ENCODE assay signal across 26 mouse cellular contexts in genomic region chr2:69222815-69223214, GRCm38 (mm10). TPM values are rescaled to one million over a fixed set of nuclear protein-coding genes. Genes with fewer than 3 reads are reported as not detected.
DNase-seq lines count a peak whose midpoint lies in the region; ATAC-seq and TF ChIP-seq lines count a peak whose summit lies in the region.
"Had no signal": no experiment of that assay in that cellular context is flagged by ENCODE, and none has a peak within 500 bp of the region (broad histone marks: within the 10 kb centered on the region; RNA-seq: fewer than 3 reads in every experiment).

No protein-coding gene starts in this region.

- DNase-seq in forebrain, embryonic 14.5 days (ENCODE audit: low spot score): no peak
- no peak for DNase-seq in forebrain, embryonic 11.5 days (ENCODE audit: low spot score)
- peak; percentile 5 for DNase-seq in hindbrain, embryonic 11.5 days (ENCODE audit: low spot score)
- DNase-seq in lung, embryonic 14.5 days: peak; percentile 27
- no peak for DNase-seq in lung, adult 18-20 months
- DNase-seq in brain, embryonic 14.5 days (ENCODE audit: low read depth): peak; percentile 52
- no peak for DNase-seq in kidney, adult 9 months
- DNase-seq: adrenal gland, adult 8-10 months; adrenal gland, postnatal 14 days; adrenal gland, postnatal 36 days; cerebellum, adult 11 months; cerebellum, adult 18-20 months; cerebellum, adult 8-10 months; cerebellum, adult 9-11 months; cerebellum, postnatal 14 days; cerebellum, postnatal 36 days; embryo, embryonic 11 days had no signal

- TF ChIP-seq POLR2A in brain, embryonic 14.5 days (IDR thresholded peaks at IDR 0.05; ENCODE audit: borderline replicate concordance, extremely low read depth, insufficient read depth, insufficient read length, poor library complexity, severe bottlenecking): no peak

- no peak overlapping the region for H3K27ac ChIP-seq in forebrain, embryonic 14.5 days (ENCODE audit: low read depth, low read length)
- H3K27ac ChIP-seq in forebrain, embryonic 11.5 days (ENCODE audit: low read depth, low read length): no peak overlapping the region
- H3K27ac ChIP-seq in hindbrain, embryonic 11.5 days (ENCODE audit: low read depth, low read length): no peak overlapping the region
- H3K27ac ChIP-seq in hindbrain, embryonic 12.5 days: no peak overlapping the region
- H3K27ac ChIP-seq in lung, embryonic 14.5 days (ENCODE audit: low read depth): no peak overlapping the region
- H3K27ac ChIP-seq: embryonic facial prominence, embryonic 13.5 days; embryonic facial prominence, embryonic 15.5 days; forebrain, embryonic 15.5 days had no signal

- H3K4me2 ChIP-seq in forebrain, embryonic 14.5 days (ENCODE audit: low read length): no peak overlapping the region
- H3K4me2 ChIP-seq in forebrain, embryonic 11.5 days (ENCODE audit: low read depth, low read length, severe bottlenecking): no peak overlapping the region
- no peak overlapping the region for H3K4me2 ChIP-seq in hindbrain, embryonic 11.5 days (replicated peaks; ENCODE audit: low read depth, low read length)
- H3K4me2 ChIP-seq in hindbrain, embryonic 12.5 days (replicated peaks): no peak overlapping the region
- no peak overlapping the region for H3K4me2 ChIP-seq in lung, embryonic 14.5 days
- H3K4me2 ChIP-seq: embryonic facial prominence, embryonic 13.5 days; embryonic facial prominence, embryonic 15.5 days; forebrain, embryonic 15.5 days had no signal

- H3K4me1 ChIP-seq in forebrain, embryonic 14.5 days (ENCODE audit: control insufficient read depth, insufficient read depth, low read length): no peaks in the 10 kb centered on the region
- no peaks in the 10 kb centered on the region for H3K4me1 ChIP-seq in forebrain, embryonic 11.5 days (replicated peaks; ENCODE audit: control insufficient read depth, insufficient read depth, low read length)
- no peaks in the 10 kb centered on the region for H3K4me1 ChIP-seq in hindbrain, embryonic 11.5 days (replicated peaks; ENCODE audit: control insufficient read depth, insufficient read depth, low read length)
- no peaks in the 10 kb centered on the region for H3K4me1 ChIP-seq in hindbrain, embryonic 12.5 days
- H3K4me1 ChIP-seq in lung, embryonic 14.5 days (ENCODE audit: insufficient read depth): no peaks in the 10 kb centered on the region
- H3K4me1 ChIP-seq: embryonic facial prominence, embryonic 13.5 days; embryonic facial prominence, embryonic 15.5 days had no signal

- H3K9me3 ChIP-seq in forebrain, embryonic 14.5 days (replicated peaks; ENCODE audit: control insufficient read depth, low read length): no peaks in the 10 kb centered on the region
- no peaks in the 10 kb centered on the region for H3K9me3 ChIP-seq in forebrain, embryonic 11.5 days (ENCODE audit: control insufficient read depth, low read length)
- H3K9me3 ChIP-seq in hindbrain, embryonic 11.5 days (ENCODE audit: control insufficient read depth, low read length): no peaks in the 10 kb centered on the region
- H3K9me3 ChIP-seq in hindbrain, embryonic 12.5 days (replicated peaks): no peaks in the 10 kb centered on the region
- no peaks in the 10 kb centered on the region for H3K9me3 ChIP-seq in lung, embryonic 14.5 days (ENCODE audit: low read depth, low read length)
- H3K9me3 ChIP-seq: embryonic facial prominence, embryonic 13.5 days; embryonic facial prominence, embryonic 15.5 days; forebrain, embryonic 15.5 days had no signal

- no peaks in the 10 kb centered on the region for H3K27me3 ChIP-seq in forebrain, embryonic 14.5 days (replicated peaks; ENCODE audit: control insufficient read depth, insufficient read depth, low read length)
- no peaks in the 10 kb centered on the region for H3K27me3 ChIP-seq in forebrain, embryonic 11.5 days (ENCODE audit: control insufficient read depth, insufficient read depth, low read length)
- no peaks in the 10 kb centered on the region for H3K27me3 ChIP-seq in hindbrain, embryonic 11.5 days (ENCODE audit: control insufficient read depth, insufficient read depth, low read length)
- no peaks in the 10 kb centered on the region for H3K27me3 ChIP-seq in hindbrain, embryonic 12.5 days
- H3K27me3 ChIP-seq in lung, embryonic 14.5 days (ENCODE audit: insufficient read depth, low read length): no peaks in the 10 kb centered on the region
- H3K27me3 ChIP-seq: embryonic facial prominence, embryonic 13.5 days; embryonic facial prominence, embryonic 15.5 days had no signal

- 50% methylated on average over 10 of the region's 10 CpGs for WGBS in forebrain, embryonic 14.5 days
- 82% methylated on average over 10 of the region's 10 CpGs for whole genome bisulfite sequencing in forebrain, embryonic 11.5 days
- WGBS in hindbrain, embryonic 11.5 days: 78% methylated on average over 10 of the region's 10 CpGs
- 70% methylated on average over 10 of the region's 10 CpGs for WGBS in hindbrain, embryonic 12.5 days
- 62% methylated on average over 10 of the region's 10 CpGs for WGBS in lung, embryonic 14.5 days

- no peak for TF ChIP-seq CTCF in lung, embryonic 14.5 days (IDR thresholded peaks at IDR 0.05; ENCODE audit: low read depth)
- TF ChIP-seq CTCF in brain, embryonic 14.5 days (IDR thresholded peaks at IDR 0.05; ENCODE audit: borderline replicate concordance, extremely low read depth, insufficient read depth, insufficient read length): no peak

- no peak overlapping the region for H3K9ac ChIP-seq in forebrain, embryonic 14.5 days (ENCODE audit: low read length)
- no peak overlapping the region for H3K9ac ChIP-seq in forebrain, embryonic 11.5 days (ENCODE audit: low read length)
- no peak overlapping the region for H3K9ac ChIP-seq in hindbrain, embryonic 11.5 days (ENCODE audit: low read depth, low read length)
- H3K9ac ChIP-seq in hindbrain, embryonic 12.5 days: no peak overlapping the region
- no peak overlapping the region for H3K9ac ChIP-seq in lung, embryonic 14.5 days
- H3K9ac ChIP-seq: embryonic facial prominence, embryonic 13.5 days; embryonic facial prominence, embryonic 15.5 days; forebrain, embryonic 15.5 days had no signal

- H3K36me3 ChIP-seq in forebrain, embryonic 14.5 days (ENCODE audit: control insufficient read depth, insufficient read depth, low read length): no peaks in the 10 kb centered on the region
- no peaks in the 10 kb centered on the region for H3K36me3 ChIP-seq in forebrain, embryonic 11.5 days (ENCODE audit: control insufficient read depth, insufficient read depth, low read length)
- H3K36me3 ChIP-seq in hindbrain, embryonic 11.5 days (ENCODE audit: control insufficient read depth, insufficient read depth, low read length): no peaks in the 10 kb centered on the region
- H3K36me3 ChIP-seq in hindbrain, embryonic 12.5 days: no peaks in the 10 kb centered on the region
- H3K36me3 ChIP-seq in lung, embryonic 14.5 days (ENCODE audit: insufficient read depth): no peaks in the 10 kb centered on the region
- H3K36me3 ChIP-seq: embryonic facial prominence, embryonic 13.5 days; embryonic facial prominence, embryonic 15.5 days; forebrain, embryonic 15.5 days had no signal

- H3K4me3 ChIP-seq in forebrain, embryonic 14.5 days (ENCODE audit: low read depth, low read length): no peak overlapping the region
- no peak overlapping the region for H3K4me3 ChIP-seq in forebrain, embryonic 11.5 days (ENCODE audit: low read depth, low read length)
- no peak overlapping the region for H3K4me3 ChIP-seq in hindbrain, embryonic 11.5 days (ENCODE audit: low read depth, low read length)
- H3K4me3 ChIP-seq in hindbrain, embryonic 12.5 days: no peak overlapping the region
- no peak overlapping the region for H3K4me3 ChIP-seq in lung, embryonic 14.5 days (ENCODE audit: low read depth, low read length)
- H3K4me3 ChIP-seq: embryonic facial prominence, embryonic 13.5 days; embryonic facial prominence, embryonic 15.5 days; erythroblast, embryonic 14.5 days; forebrain, embryonic 15.5 days had no signal

- ATAC-seq in forebrain, embryonic 14.5 days: peak; percentile 69; the same call in 1 of the 2 replicates
- ATAC-seq in forebrain, embryonic 11.5 days (replicated peaks; ENCODE audit: low FRiP score): no peak
- ATAC-seq in hindbrain, embryonic 11.5 days (ENCODE audit: low FRiP score): 0 out of 2 replicates have a peak, but pooled peaks have one; percentile 53
- no peak for ATAC-seq in hindbrain, embryonic 12.5 days (ENCODE audit: low FRiP score)
- no peak for ATAC-seq in lung, embryonic 14.5 days (ENCODE audit: insufficient read depth)
- ATAC-seq: activated CD4-positive, CD25-positive, alpha-beta regulatory T cell, adult 4 months; forebrain, embryonic 15.5 days; Patski had no signal

RNA-seq across cellular contexts. Expression of gene G6pc2, which starts 11.9 kb away (rescaled TPM):
- 0.17 TPM in 1 of 2 replicates, not detected in the other for polyA plus RNA-seq in forebrain, embryonic 14.5 days (2014; fragmentation: Nextera tagmentation; extraction: Ambion mirVana)
- not detected in 2 replicates for polyA plus RNA-seq in forebrain, embryonic 11.5 days (2014; fragmentation: Nextera tagmentation; extraction: Ambion mirVana)
- polyA plus RNA-seq in hindbrain, embryonic 11.5 days (2014; fragmentation: Nextera tagmentation; extraction: Ambion mirVana): 0.13 and 0.28 TPM in 2 replicates
- polyA plus RNA-seq in hindbrain, embryonic 12.5 days (2016; fragmentation: Nextera tagmentation; extraction: Ambion mirVana): 0.19 TPM in 1 of 2 replicates, not detected in the other
- polyA plus RNA-seq in lung, embryonic 14.5 days (2014; fragmentation: Nextera tagmentation; extraction: Ambion mirVana): not detected in 2 replicates
- polyA plus RNA-seq in brain, embryonic 14.5 days (2012; rRNA removed): 0.08 and 0.18 TPM in 2 replicates
- polyA plus RNA-seq: activated CD4-positive, CD25-positive, alpha-beta regulatory T cell, adult 4 months; C2C12; embryonic facial prominence, embryonic 13.5 days; embryonic facial prominence, embryonic 15.5 days; erythroblast, embryonic 14.5 days; forebrain, embryonic 15.5 days; frontal cortex, adult 2 months had no signal

RNA-seq across cellular contexts. Expression of gene Spc25, which starts 16.8 kb away (rescaled TPM):
- 118 and 148 TPM in 2 replicates for polyA plus RNA-seq in forebrain, embryonic 14.5 days (2014; fragmentation: Nextera tagmentation; extraction: Ambion mirVana)
- polyA plus RNA-seq in forebrain, embryonic 11.5 days (2014; fragmentation: Nextera tagmentation; extraction: Ambion mirVana): 241 and 280 TPM in 2 replicates
- polyA plus RNA-seq in hindbrain, embryonic 11.5 days (2014; fragmentation: Nextera tagmentation; extraction: Ambion mirVana): 226 and 233 TPM in 2 replicates
- 127 and 128 TPM in 2 replicates for polyA plus RNA-seq in hindbrain, embryonic 12.5 days (2016; fragmentation: Nextera tagmentation; extraction: Ambion mirVana)
- polyA plus RNA-seq in lung, embryonic 14.5 days (2014; fragmentation: Nextera tagmentation; extraction: Ambion mirVana): 192 and 198 TPM in 2 replicates
- polyA plus RNA-seq in brain, embryonic 14.5 days (2012; rRNA removed): 22.3 and 37.1 TPM in 2 replicates

Comparison
In these comparisons a context has a peak if more than half of its experiments do, and no peak if none do; other contexts are left out.
1. ATAC-seq: peak in forebrain, embryonic 14.5 days (single experiment) and hindbrain, embryonic 11.5 days (single experiment); none in forebrain, embryonic 11.5 days (single experiment), hindbrain, embryonic 12.5 days (single experiment) and lung, embryonic 14.5 days (single experiment).
2. DNase-seq: peak in hindbrain, embryonic 11.5 days (single experiment), lung, embryonic 14.5 days (single experiment) and brain, embryonic 14.5 days (single experiment); none in forebrain, embryonic 14.5 days (single experiment), forebrain, embryonic 11.5 days (single experiment), lung, adult 18-20 months (0 of 2) and kidney, adult 9 months (single experiment).